Mouse (Mus musculus): Measurements from ENCODE around the gene Vps54.

GRCm38 (mm10) chr11:21209046-21209445 lies 30.0 kb upstream of the Vps54 start:
- no peak for TF ChIP-seq EP300 (IDR thresholded peaks at IDR 0.05; ENCODE audit: low read depth)
- no peak for TF ChIP-seq CTCF (IDR thresholded peaks at IDR 0.05; ENCODE audit: low read depth)

Measured in heart, postnatal 0 days (tissue).